Mouse (Mus musculus) heart, postnatal 4 days (tissue): ENCODE measurements at regions not wholly inside any gene's neighbourhood (a gene's known extent, or its start where the extent isn't known, plus 50 kb on each side); places are given as distances from the start of the nearest gene placed in this dataset.

Source experiments
- DNase-seq: peaks from one replicate; pipeline ENCODE4 v3.0.0; 2021

DNA sequence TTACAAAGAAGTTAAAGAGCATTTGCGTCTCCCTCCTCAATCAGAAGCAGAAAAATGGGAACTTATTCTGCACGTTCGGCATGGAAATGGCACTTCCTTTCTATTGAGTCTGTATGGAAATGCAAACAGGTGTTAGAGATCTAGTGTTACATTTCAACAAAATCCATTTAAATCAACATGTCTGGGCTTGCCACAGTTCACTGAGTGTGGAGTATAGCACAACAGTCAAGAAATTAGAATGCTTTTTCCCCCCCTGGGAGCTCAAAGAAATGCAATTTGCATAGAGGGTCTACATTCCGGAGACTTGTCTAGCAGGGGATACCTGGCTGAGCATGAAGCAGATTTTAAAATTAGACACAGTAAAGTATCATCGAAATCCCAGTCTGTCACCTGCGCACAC is 308.5 kb upstream of the Smarca2 start:
- no peak for DNase-seq

DNA sequence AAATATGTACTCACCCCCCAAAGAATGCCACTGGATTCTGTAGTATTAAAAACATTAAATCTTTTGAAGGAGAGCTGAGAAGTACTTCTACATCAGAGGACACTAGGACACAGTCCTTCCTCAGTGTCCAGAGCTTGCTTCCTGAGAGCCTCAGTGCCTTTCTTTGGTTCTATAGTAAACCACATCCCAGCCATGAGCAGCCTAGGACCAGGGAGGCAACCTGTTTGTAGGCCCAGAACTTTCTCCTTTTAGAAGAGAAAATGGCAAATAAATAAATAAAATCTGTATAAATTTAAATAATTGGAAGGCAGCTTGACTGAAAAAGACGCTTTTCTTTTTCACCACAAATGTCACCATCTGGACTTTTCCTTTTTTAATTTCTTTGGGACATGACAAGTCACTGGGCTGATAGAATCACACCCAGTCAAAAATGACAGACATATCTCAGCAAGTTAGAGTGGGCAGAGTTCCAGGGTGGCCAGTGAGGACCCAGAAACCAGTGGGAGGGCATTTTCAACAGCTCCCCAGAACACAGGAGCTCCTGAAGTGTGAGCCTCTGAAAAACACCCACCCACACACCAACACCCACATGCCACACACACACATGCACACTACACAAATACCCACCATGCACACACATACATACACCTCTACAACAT is 296.2 kb upstream of the Smarca2 start:
- no peak for DNase-seq

DNA sequence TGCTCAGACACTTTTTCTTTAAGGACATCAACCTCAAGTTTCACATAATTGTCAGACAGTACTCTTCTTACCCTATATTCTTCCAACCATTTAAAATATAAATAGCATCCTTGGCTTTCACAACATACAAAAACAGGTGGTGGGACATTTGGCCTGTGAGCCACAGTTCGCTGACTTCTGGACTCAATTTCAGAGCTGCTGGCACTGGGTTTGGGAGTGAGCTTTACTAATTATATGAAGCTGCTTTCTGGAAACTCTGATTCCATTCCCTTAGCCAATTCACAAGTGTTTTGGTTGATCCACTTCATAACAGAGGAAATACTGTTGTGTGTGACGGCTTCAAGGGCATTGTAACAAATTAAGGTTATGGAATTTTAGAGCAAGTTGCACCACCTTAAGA is 285.9 kb upstream of the Smarca2 start:
- no peak for DNase-seq

DNA sequence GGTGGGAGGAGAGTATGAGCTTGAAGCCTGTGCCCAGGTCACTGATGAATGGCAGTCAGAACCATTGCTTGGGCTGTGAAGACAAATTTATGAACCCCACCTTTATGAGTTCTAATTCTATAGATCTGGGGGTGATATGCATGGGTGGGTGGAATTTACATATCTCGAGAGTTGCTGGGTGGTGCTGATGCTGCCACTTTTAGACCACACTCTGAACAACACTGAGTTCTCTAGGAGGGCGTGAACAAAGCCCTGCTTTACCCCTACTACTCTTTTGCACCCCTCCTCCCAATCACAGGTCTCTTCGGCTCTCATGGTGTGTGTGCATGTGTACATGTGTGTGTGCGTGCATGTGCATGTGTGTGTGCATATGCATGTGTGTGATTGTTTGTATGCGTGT is 281.2 kb upstream of the Smarca2 start:
- no peak for DNase-seq

DNA sequence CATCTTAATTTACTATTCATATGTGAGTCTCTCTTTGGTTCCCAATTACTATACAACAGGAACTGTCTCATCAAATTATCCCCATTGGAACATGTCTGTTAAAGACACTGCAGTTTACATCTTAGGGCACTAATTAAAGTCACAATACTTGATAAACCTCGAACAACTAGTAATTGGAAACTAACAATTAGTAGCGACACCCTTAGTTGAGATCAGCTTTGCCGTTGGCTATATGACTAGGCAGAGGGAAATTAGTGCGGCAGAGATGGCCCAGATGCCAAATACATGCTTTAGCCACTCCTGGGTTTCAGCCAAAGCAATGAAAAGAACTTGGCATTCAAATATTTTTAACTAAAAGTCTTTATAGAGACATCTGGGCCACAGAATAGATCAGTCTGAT is 265.7 kb upstream of the Smarca2 start:
- no peak for DNase-seq

DNA sequence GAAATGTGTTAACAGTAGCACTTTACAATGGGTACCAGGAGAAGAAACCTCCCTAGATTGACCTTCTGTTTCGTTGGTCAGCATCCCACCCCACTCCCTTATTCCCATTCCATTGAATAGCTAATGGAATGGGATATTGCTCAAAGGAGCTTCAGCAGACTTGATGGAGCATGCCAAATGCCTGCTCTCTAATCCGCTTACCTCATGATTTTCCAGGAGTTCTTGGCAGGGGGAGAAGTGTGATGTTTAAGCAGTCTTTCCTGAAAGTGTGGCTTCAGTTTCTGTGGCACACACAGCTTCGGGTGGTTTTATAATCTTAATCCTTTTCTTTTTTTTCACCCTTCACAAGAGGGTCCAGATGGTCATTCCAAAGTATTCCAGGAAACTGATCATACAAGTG is 264.7 kb upstream of the Smarca2 start:
- no peak for DNase-seq

DNA sequence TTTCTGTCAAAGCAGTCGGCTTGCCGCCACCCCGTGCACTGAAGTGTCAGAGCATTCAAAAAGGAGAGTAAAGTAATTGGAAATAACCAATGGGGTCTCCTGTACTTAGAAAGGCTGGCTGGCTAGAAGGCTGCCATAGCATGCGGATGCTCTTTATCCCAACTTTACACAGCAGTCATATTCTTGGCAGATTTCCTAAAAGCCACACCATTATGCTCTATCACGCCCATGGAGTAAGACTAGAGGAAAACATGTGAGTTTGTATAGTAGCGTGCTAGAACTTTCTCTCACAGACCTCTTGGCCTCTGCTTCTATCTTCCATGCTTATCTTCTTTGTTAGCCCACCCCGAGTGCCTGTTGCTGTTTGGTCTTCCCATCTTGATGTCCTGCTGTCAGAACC is 249.8 kb upstream of the Smarca2 start:
- no peak for DNase-seq

DNA sequence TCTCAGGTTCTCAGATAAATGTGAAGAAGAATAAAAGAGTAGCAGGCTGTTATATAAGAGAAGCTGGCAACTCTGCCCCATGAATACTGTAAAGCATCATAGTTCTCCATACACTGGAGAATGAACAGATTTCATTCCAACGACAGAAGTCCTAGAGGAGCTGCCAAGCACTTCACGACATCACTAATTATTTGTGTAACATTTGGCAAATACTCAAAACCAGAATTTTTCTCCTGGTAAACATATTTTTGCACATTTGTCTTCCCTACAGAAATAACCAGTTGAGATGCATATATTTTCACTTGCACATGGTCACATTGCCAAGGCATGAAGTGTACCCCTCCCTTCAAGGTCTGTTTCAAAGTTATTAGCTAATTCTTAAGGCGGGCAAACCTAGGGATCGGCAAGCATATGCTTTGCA is 220.9 kb upstream of the Smarca2 start:
- DNase-seq = no peak

DNA sequence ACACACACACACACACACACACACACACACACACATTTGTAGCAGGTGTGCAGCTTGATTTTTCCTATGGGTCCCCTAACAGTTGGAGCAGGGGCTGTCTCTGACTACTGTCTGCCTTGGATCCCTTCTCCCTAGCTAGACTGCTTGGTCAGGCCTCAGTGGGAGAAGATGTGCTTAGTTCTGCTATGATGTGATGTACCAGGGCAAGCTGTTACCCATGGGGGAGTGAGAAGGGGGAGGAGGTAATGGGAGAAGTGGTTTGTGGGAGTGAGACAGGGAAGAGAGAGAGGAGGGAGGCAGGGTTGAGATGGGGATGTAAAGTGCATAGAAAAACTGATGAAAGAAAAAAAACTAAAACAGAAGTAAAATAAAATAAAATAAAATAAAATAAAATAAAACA is 218.8 kb upstream of the Smarca2 start:
- no peak for DNase-seq

DNA sequence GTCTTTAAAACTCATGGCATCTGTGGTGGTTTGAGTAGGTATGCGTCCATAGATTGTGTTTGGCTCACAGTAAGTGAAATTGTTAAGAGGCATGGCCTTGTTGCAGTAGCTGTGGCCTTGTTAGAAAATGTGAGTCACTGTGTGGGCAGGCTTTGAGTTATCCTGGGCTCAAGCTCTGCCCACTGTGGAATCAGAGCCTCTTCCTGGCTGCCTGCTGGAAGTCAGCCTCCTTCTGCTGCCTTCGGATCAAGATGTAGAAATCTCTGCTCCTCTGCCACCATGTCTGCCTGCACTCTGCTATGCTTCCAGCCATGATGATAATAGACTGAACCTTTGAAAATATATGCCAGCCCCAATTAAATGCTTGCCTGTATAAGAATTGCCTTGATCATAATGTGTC is 192.2 kb upstream of the Smarca2 start:
- DNase-seq = no peak

DNA sequence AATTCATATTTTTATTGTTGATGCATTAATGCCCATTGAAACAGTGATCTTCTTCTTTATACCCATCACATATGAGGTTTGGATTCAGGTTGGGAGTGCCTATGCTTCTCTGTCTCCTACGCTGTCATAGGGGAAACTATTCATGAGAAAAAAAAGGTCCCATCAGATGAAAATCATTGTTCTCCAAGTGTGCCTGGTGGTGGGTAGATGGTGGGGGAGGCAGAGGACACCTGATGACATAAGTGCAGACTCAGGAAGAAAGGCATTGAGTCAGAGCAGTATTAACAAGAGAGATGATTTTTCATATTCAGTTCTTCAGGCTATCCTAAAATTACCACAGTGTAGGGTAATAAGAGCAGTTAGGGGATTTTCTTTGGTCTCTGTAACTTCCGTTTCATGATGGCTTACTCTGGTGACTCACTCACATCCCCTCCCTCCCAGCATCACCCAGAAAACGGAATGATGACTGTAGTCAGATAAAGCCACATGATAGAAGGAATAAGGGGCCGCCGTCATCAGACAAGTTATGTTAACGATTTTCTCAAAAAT is 190.3 kb upstream of the Smarca2 start:
- no peak for DNase-seq

DNA sequence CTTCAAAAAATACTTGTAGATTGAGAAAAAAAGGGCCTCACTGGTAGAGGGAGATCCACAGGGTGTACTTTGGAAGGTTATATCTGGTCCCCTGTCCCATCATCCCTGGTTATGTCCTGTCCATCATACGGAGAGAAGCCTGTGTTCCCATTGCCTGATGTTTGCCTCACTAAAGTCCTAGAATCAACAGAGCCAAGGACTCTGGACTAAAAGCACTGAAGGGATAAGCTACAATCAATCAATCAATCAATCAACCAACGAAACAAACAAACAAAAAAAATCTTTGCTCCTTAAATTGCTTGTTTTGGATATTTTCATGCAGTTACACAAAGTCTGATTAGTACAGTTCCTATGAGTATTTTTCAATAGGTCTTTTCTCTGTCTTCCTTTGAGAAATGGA is 185.1 kb upstream of the Smarca2 start:
- no peak for DNase-seq

DNA sequence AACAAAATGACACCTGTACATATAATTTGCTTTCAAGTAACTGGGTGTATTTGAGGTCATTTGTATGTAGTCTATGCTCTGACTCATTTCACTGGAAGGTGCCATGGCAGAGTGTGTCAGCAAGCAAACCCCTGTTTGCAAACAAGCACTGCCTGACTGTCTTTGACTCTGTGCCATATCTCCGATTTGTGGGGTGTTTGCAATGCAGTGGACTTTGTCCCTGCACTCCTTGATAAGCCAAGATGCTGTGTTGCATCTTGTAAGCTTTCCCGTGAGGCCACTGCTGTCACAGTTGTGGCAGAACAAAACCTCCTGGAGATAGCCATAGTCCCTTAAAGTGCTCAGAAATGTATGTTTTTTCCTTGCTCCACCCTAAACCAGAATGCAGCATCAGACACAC is 165.7 kb upstream of the Smarca2 start:
- DNase-seq = no peak

DNA sequence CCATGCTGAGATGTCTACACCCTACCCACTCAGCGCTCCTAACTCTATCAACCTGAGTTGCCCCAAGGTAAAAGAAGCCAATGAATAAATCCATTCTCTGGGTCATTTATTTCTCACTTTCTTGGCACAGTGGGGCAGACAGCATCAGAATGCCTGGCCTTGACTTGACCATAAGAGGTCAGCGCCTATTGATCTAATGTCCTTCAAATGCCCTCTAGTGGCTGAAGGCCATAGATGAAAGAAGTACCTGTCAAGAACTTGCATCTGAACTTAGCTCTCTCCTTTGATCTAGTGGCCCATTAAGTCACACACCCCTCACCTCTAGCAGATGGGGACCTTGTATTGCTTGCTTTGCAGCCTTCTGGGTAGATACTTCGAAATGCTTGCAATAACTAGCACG is 159.5 kb upstream of the Smarca2 start:
- DNase-seq = no peak

DNA sequence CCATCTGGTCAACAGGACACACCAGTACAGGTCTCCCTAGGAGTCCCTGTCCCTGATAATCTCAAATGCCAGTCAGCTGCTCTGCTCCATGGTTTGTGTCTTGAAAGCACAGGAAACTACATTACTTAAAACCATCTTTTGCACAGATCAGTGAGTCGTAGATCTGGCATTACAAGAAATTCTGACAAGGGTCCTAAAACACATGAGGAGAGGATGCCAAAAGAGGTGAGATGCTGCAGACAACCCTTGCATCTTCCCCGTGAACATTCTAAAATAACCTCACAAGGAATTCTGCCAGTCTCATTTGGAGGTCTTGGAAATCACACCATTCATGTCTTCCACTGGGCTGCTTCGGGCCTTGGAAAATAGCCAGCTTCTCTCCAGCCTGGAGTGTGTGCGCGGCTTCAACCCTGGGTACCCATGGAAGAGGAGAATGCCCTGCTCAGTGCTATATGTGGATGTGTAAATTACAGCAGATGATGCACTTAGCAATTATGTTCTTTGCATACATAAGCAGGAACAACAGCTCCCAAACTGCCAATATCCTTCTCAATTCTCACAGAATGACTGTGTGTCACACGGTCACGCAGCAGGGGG is 157.3 kb upstream of the Smarca2 start:
- DNase-seq = no peak

DNA sequence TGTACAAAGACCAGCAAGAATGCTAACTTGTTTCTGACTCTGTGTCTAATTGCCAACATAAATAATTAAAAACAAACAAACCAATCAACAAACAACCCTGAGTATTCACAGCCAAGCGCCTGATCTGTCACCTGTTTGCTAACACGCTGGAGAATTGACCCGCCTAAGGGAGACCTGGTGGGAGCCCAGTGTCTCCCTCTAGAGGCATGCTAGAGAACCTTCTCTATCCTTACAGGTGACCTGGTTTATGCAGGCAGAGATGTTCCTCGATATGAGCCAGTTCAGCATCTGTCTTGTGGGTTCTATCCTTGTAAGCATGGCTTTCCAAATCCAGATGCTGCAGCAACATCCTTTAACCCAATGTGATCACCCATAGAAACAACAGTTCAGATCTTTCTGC is 143.1 kb upstream of the Smarca2 start:
- DNase-seq = no peak

DNA sequence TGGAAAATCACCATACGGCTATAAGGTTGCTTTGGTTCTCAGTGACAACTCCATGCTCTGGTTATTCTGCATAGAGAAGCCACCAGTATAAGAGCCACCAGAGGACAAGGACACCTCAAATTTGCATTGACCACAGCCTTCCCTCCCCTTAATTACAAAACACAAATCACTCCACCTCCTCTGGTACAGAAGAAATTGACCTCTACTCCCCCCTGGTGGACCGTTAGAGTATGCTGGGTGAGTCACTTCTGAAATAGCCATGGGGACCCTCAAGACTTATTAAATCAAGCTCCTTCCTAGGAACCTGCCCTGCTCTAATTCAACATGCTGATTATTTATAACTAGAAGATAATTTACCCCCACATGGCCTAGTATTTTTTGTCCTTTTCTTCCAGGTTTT is 139.6 kb upstream of the Smarca2 start:
- DNase-seq = peak; percentile 17

DNA sequence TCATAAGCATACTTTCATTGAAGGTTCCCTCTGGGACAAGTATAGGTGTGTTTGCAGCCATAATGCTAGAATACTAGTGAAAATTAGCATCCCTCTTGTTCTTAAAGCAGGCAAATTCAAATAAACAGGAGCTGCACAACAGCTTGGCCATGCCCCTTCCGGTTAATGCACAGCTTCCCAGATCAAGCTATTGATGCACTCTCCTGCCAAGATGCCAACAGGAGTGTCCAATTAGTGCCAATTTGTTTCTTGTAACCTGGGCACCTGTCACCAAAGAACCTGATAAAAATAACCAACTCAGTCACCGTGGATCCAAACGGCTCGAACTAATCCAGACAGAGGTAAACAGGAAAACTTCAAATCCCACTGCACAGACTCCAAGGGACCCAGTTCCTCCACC is 138.6 kb upstream of the Smarca2 start:
- no peak for DNase-seq

DNA sequence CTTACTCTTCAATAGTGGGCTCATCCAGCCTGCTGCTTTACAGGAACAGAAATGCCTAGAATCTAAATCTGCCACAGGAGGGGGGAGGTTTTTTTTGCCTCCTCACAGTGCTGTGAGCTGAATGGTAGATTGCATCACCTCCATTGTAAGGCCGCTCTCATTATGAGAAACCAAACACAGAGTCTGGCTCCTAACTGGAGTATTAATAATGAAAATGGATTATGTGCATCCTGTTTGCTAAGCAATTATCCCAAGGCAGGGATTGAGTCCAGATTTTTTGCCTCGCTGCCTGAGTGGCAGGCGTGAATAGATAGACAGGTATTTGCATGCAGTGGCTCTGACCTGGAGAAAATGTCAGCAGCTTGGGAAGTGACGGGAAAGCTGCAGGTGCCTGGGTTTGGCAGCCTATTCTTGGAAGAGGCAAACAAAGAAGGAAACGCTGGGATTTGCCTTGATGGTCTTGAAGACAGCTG is 137.6 kb upstream of the Smarca2 start:
- no peak for DNase-seq

DNA sequence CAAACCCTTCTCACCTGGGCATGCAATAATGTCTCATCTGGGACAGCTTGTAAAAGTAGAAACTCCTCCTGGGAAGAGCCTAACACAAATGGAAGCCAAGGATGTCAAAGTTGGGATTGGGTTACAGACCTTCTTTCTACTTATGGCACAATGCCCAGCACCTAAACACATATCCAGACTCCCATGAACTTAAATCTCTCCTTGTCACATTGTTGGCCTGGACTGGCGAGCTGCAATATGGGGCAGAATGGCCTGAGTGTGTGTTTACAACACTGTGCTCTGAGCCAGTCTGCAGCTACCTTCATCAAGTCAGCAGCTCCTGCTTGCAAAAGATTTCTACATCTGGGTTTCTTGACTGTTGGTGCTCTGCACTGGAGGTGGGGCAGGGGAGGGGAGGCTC is 132.2 kb upstream of the Smarca2 start:
- no peak for DNase-seq

DNA sequence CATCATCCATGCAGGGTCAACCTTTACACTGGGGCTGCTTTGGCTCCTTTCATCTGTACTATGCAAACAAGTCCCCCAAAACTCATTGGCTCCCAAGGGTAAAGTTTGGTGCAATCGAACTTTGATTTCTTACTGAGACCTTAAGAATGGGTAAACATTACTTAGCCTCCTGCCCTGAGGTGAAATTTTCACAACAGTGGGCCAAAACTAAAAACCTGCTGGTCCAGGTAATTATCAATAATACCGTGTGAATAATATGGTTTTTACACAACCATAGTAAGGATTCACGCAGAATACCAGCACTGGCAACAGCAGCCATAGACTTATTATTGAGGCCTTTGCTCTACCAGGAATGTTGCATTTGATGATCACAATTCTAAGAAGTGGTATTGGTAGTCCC is 131.6 kb upstream of the Smarca2 start:
- no peak for DNase-seq

DNA sequence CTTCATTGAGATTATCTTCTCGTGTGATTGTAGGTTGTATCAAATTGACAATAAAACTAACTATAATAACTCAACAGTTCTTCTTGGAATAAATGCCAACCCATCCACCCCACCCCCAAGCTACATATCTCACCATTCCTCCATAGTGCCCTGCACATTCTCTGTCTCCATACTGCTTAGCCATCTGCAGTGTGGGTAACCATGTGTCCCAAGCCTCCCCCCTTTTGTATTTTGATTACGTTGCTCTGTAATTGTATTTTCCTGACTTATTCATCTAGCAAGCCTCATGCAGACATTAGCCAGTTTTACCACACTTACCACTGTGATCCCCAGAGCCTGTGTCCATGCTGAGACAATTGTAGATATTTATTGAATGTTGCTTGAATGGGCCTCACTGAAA is 129.7 kb upstream of the Smarca2 start:
- DNase-seq = no peak

DNA sequence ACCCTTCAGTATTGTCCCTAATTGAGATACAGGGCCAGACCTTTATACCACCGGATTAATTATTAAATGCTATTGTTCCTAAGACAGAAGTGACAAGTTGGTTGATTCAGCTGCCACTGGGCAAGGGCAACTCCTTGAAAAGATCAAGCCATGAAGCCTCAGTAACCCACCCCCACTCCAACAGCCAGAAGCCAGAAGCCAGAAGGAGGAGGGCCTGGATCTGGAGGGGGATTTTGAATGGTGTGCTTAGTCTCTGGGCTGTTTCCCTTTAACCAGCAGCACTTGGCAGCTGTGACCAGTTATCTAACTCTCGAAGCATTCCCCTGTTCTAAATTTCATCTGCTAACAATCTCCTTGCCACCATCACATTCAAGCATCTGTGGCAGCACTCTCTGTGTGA is 129.1 kb upstream of the Smarca2 start:
- no peak for DNase-seq

DNA sequence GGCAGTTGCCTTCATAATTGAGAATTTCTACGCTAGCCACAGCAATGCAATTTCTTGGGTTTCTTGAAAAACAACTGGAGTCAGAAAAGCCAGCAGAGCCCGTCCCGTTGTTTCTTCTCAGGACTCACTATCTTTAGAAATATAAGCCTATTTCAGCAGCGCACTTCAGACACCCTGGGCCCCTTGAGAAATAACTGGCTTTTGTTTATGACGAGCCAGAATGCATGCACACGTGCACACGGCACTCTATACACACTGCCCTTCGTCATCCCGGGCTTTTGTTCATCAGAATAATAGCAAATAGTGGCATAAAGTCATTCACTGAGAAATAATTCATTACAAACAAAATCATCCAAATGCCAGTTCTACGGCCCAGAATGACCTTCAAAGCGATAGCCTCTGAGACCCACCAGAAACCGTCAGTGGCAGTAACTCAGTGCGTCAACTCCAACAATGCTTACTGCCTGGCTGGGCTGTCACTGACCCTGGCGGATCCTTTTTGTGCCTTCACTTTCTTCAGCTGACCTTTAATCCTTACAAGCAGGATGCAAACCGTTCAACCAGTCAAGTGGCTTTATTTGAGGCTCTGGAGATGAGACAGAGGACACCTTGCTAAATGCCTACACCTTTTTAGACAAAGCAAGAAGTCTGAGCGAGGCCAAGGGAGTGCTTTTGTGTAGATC is 126.7 kb upstream of the Smarca2 start:
- no peak for DNase-seq
